Mouse (Mus musculus) adipocyte (in vitro differentiated cells): ENCODE results near the gene Rtl6.

ENCODE experiments used
- DNase-seq: peaks from one replicate; pipeline ENCODE4 v3.0.0-alpha.2; 2016; ENCODE audit warnings: low spot score

Rtl6 gene

DNA sequence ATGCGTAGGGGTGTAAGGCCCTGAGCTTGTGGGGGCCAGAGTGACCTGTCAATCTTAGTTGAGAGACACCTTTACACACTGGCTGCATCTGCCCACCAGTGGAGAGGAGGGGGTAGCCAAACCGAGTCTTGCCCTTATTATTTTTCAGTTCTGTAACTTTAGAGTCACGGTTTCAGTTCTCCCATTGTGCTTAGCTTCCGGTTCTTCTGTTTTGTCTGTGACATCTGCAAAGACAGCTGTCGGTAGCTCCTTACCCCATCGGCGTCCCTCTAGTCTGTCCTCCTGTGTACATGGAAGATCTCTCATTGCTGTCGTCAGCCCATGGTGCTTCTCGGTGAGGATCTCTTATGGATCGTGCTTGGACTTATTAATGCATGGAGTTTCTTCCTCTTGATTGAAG, 20.5 kb downstream of the Rtl6 start:
- no peak for DNase-seq

DNA sequence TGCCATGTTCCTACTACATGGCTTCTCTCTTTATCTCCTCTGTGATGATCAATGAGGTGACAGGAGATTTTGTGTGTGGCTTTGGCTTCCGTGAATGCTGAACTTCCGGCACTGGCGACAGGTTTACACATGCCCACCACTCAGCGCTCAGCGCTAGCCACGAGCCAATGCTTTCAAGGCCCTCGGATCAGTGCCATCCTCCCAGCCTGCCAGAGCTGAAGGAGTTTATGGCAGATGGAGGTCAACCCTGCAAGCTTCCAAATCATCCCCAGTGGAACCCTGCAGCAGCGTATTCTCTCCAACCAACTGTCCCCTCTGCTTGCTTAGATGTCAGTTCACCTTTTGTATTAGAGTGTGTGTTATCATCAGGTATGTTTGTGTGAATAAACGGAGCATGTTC, 21.0 kb downstream of the Rtl6 start:
- no peak for DNase-seq

DNA sequence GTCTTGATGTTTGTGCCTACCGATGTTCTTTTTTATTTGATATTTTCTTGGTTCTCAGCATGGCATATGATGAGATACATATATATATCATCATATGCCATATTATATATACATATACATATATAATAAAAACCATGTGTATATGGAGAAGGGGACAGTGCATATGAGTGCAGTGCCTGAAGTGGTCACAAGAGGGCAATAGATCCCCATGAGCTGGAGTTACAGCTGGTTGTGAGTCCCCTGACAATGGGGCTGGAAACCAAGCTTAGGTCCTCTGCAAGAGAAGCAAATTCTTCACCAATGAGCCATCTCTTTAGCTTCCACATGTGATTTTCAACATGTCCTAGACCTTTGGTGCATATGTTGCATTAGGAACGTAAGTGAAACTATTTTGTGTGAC, 21.7 kb downstream of the Rtl6 start:
- DNase-seq, result no peak

DNA sequence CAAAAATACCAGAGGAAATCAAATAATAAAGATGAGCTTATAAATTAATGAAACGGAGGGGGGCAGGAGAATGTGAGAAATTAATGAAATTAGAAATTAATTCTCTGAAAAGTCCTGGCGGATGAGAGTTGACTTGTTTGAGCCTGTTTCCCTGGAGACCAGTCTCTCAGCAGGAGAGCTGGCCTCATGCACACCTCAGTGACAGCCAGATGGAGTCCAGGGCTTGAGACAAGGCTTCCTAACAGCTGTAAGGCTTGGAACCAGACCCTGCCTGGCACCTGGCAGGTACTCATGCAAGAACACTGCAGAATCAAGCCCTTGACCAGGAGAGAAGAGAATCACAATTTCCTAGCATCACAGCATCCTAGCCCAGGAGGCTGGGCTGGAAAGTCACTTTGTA, 25.4 kb downstream of the Rtl6 start:
- no peak for DNase-seq

DNA sequence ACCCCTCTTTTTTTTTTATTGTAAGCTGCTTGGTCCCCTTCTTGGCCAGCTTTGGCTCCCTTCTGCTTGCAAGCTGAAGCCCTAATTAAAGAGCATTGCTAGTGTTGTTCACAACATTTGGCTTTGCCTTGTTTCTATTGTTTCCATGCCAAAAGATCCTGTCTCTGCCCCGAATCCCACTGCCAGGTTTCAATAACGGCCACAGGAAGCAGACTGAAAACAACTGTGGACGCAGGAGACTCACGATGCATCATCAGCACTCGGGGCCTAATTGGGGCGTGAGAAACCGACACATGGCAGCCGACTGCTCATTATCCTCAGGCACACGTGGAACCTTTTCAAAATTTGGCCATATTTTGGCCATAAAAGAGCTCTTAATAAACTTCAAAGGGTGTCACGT, 26.1 kb downstream of the Rtl6 start:
- no peak for DNase-seq

DNA sequence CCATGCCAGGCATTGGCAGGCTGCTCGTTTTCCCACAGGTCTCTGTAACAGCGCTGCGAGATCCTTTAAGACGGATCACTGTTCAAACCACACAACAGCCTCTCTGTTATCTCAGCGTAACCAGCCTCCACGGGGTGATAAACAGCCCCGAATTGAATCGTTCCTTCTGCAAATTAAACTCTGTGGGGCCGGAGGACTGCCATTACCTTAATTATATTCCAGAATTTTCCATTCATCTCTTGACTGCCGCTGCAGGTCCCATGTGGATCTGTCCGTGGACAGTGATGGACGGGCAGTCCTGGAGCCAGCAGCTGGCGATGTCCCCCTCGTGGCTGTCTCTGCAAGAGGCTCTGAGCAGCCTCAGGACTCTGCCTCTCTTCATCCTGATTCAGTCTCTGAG, 30.7 kb downstream of the Rtl6 start:
- DNase-seq, result no peak

DNA sequence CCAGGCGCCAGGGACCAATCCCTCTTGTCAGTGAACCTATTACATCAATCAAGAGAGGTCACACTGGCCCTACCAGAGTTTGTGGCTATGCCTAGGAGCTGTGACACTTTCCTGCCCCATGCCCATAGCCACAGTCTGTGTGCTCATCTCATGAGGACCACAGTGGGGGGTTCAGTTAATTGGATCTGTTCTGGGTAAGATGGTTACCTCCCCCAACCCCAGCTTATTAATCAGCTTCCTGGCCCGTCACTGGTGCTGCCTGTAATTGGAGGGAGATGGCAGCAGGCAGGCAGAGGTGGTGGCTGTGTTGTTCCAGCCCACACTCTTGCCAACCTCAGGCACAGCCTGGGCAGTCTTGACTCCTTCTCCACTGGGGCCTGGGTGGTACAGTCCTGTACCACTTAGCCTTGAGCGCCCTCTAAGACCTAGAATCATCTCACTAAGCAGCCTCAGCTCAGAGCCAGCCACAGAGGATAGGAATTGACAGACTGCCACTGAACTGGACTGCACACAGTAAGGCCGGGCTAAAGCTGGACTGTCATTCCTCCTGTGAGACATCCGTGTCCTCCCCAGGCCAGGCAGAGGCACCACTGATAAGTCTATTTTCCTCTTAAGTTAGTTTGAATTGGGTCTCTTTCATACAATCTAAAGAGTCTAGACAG, 32.3 kb downstream of the Rtl6 start:
- DNase-seq, result no peak

DNA sequence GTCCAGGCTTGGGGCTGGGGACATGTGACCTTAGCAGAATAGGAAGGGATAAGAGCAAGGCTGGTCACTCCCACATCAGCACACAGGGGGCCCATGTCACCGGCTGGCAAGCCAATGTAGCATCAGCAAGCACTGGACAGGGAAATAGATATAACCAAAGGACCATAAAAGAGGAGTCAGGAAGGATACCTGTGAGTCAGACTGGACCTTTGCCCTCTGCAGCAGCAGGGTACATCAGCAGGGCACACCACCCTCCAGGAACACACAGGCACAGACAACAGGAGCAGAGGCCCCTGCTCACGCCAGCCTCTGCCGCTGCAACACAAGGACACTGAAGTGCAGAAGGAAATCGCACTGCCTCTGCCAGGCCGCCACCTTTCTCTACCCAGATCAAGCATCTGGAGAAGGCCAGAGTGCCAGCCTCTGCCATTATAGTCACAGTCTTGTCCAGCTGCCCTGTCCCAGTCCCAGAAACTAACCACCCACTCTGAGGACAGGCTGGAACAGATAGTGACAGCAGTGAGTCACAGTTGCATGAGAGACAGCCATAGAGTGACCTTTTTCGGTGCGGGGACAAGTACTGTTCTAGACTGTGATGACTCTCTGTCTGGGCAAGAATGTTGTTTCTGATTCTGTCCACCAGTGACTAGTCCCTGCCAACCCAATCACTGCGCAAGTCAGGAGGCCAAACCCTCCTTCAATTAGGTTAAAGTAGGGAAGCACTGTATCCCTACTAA, 34.5 kb downstream of the Rtl6 start:
- DNase-seq, result no peak

DNA sequence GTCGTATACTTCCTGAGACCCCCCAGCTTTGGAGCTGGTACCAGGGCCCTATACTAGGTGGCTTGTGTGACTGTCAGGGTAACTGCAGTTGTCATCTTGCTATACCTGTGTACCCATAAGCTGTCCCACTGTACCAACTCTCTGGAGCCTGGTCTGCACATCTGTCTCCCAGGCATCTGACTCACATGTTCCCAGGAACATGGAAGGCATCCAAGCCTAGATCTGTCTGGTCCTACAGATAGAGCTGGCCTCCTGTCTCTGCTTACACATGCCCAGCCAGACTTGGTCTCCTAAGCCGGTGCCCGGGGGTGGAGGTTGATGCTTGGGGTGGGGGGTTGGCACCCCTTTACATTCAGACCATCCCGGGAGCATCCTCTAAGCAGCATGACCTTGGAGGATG, 36.1 kb downstream of the Rtl6 start:
- no peak for DNase-seq

DNA sequence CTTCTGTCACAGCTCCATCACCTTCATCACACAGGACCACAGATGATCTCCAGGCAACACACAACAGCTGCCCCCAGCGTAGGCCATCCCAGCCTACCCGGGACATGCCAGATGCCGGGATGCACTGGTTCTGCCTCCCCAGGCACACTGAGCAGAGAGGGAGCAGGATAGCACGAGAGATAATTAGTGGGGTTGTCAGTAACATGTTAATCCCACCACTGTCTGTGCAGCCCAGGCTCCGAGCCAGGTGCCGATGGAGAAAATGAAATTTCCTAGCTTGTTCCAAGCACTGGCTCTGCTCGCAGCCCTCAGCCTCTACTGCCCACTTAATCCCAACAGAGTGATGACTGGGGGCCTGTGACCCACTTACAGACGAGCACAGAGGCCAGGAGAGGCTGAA, 39.1 kb downstream of the Rtl6 start:
- no peak for DNase-seq

DNA sequence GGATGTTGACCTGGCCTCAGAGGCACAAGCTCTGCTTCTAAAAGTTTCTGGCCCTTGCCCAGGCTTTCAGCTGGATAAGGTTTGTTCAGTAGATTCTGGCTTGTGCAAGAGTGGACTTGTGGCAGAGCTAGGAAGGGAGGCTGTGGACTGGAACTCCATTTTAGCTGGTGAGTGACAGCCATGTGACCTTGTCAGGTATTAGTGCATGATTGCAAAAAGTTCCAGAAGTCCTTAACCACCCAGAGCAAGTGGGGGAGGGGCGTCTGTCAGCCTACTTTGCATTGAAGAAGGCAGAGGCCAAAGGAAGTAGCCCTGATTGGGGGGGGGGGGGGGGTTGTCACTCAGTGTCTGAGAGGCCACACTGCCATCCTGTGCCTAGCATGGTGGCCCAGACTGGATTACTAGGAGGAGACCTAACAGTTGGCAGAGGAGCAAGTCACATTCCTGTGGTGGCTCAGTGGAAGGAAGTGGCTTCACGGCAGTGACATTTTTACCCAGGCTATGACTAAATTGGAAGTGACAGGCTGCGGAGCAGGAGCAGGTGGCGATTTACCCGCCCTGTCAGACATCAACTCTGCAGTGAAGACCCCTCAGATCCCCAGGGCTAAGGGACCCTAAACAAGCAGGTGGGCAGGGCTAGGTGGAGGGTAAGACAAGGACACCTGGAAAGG, 44.9 kb downstream of the Rtl6 start:
- no peak for DNase-seq

DNA sequence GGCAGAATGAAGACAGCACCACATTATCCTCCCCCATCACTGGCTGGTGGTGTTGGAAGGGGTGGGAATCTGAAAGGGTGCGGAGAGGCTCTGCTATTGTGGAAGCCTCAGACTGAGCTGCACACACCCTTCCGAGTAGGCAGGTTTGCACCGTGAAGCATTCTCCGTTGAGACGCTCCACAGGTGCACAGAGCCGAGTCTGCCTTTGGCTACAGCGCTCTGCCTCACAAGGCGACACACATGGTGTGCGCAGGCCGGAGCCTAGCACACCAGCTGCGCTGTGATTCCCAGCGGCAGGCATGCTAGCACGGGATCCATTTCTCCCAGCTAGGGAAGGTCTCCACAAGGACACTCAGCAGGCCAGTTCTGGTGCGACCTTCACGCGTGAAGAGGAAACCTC, 47.6 kb downstream of the Rtl6 start:
- DNase-seq, result no peak

DNA sequence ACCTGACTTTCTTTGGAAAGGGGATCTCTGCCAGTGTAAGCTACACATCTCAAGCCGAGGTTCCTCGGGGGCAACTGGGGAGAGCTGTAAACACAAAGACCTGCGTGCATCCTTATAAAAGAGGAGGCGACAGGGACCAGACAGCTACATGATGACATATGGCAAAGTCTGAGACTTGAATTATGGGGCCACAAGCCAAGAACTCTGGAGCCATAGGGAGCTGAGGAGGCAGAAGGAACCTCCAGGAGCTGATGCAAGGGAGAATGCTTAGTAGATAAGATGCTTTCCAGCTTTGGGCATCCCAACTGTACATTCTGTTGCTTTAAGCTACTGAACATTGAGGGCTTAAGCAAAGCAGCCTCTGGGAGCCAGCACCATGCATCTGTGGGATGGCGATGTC, 48.5 kb downstream of the Rtl6 start:
- no peak for DNase-seq

DNA sequence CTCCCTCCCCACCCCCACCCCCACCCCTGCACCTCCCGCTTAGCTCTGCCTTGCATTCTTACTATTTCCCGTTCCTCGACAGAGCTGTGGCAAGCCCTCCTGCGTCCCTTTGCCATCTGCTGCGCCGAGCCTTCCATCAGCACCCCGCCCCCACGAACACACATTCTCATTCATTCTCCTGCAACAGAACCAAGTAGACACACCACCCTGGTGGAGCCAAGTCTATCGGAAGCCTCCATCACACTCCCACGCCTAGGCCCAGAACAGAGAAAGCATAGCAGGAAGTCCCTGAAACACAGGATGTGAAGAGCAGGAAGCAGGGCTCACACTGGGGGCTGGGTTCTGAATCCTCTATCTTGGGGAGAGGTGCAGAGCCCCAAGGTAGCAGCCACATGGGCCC, 51.6 kb downstream of the Rtl6 start:
- DNase-seq, result no peak

DNA sequence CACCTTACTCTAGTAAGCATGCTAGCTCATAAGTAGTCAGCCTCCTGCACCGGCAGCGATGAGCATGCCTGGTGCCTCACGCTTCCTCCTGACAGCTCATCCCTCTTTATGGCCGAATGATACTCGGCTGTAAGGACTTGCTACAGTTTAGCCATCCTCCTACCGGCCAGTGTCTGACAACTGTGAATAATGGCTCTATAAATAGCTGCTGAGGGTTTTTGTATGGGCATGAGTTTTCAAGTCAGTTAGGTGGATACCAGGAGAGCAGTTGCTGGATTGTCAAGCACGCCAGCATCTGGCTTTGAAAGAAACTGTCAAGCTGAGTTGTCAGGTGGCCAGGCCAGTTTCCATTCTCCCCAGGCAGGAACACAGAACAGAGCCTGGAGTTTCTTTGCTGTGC, 52.7 kb downstream of the Rtl6 start:
- DNase-seq, result no peak
